Mouse (Mus musculus): ENCODE data around the gene Phldb3. TPM values are rescaled to one million over a fixed set of nuclear protein-coding genes. Genes with fewer than 3 reads are reported as not detected.

Phldb3 gene
- total and polyA plus RNA-seq, 3 experiments = 0.89 to 3.6 (median 3.5) TPM

DNA sequence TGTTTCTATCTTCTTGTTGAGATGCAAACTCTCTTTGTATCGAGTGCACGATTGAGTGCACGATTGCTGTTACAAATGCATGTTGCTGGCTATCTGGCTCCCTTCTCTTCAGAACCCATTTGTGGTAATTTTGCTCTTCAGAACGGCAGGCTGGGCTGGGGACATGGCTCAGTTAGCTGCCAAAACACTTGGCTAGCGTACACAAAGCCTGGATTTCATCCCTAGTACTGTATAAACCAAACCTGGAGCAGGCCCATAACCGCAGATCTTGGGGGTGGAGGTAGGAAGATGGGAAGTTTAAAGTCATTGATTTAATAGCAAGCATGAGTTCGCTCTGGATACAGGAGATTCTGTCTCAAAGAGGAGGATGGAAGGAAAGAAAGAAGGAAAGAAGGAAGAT, 5.0 kb upstream of the Phldb3 start:
- dilution Hi-C loops (cut with MboI; ENCODE audit: extremely low pct_ligation_motif_present, extremely low pct_unique_long_range_greater_than_20kb, low sequenced_read_pairs) = no loop called here
- in situ Hi-C loops (cut with MboI; ENCODE audit: low pct_ligation_motif_present, low pct_unique_long_range_greater_than_20kb, low sequenced_read_pairs) = loop anchor here (5.0 kb wide), 1 partner anchor 42 kb away; no protein-coding TSS in a partner anchor
- no peaks in the 10 kb centered on the region for H3K79me2 ChIP-seq (replicated peaks; ENCODE audit: control insufficient read depth, extremely low read depth, insufficient read depth, poor library complexity, severe bottlenecking)

DNA sequence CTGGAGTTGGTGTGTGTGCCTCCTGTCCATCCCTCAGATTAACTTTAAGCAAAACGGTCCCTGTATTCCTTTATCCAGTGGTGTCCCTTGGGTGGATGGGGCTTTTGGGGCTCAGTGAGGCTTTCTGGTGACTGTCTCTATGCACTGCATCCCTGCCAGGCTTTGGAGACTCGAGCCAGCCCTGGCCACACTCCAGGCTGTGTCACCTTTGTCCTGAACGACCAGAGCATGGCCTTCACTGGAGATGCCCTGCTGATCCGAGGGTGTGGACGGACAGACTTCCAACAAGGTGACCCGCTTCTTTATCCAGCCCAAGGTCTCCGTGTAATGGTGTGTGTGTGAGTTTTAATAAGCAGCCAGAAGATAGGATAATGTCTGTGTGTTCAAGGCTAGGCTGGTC, 4.5 kb upstream of the Phldb3 start:
- Histone ChIP-seq H3K4me1 (ENCODE audit: control insufficient read depth in 1 of 2, insufficient read depth in 2 of 2) (peaks cover 7 to 35% of the 10 kb centered on the region in 2 experiments), H3K36me3 (replicated peaks in 1 of 2; ENCODE audit: control insufficient read depth in 1 of 2, insufficient read depth in 1 of 2, low read length in 1 of 2) (peaks cover 0 to 36% of the 10 kb centered on the region in 2 experiments), H3K4me2 (ENCODE audit: insufficient read depth, low read depth, poor library complexity, severe bottlenecking) (no peak overlapping the region), H3K9me3 (replicated peaks; ENCODE audit: low read length) (no peaks in the 10 kb centered on the region), H3K4me3 (replicated peaks in 1 of 3; ENCODE audit: low read depth in 2 of 3, low read length in 2 of 3, poor library complexity in 1 of 3) (no peak overlapping the region), H3K79me2 (replicated peaks; ENCODE audit: control insufficient read depth, extremely low read depth, insufficient read depth, poor library complexity, severe bottlenecking) (no peaks in the 10 kb centered on the region), H3K9ac (ENCODE audit: insufficient read depth, low read depth) (no peak overlapping the region), H3K27ac (ENCODE audit: insufficient read depth, low read depth) (no peak overlapping the region), H3K27me3 (replicated peaks) (no peaks in the 10 kb centered on the region)
- in situ Hi-C loops (cut with MboI; ENCODE audit: low pct_ligation_motif_present, low pct_unique_long_range_greater_than_20kb, low sequenced_read_pairs) (loop anchor here (5.0 kb wide), 1 partner anchor 41 kb away; no protein-coding TSS in a partner anchor), dilution Hi-C loops (cut with MboI; ENCODE audit: extremely low pct_ligation_motif_present, extremely low pct_unique_long_range_greater_than_20kb, low sequenced_read_pairs) (no loop called here)
- TF ChIP-seq CTCF (conservative IDR thresholded peaks at IDR 0.05 in 1 of 2, IDR thresholded peaks at IDR 0.05 in 1 of 2; ENCODE audit: low read depth in 2 of 2, low read length in 2 of 2) = no peak
- no peak for TF ChIP-seq BHLHE40 (IDR thresholded peaks at IDR 0.05; ENCODE audit: low read depth, low read length)
- no peak for TF ChIP-seq EP300 (IDR thresholded peaks at IDR 0.05; ENCODE audit: low read length)
- no peak for TF ChIP-seq ELF1 (IDR thresholded peaks at IDR 0.05; ENCODE audit: low read depth, low read length)
- no peak for TF ChIP-seq MAX (IDR thresholded peaks at IDR 0.05; ENCODE audit: low read length)
- TF ChIP-seq ZKSCAN1 (IDR thresholded peaks at IDR 0.05; ENCODE audit: borderline replicate concordance, low read depth, low read length) = no peak
- TF ChIP-seq TBP (conservative IDR thresholded peaks at IDR 0.05; ENCODE audit: low read depth, low read length) = no peak
- no peak for TF ChIP-seq NELFE (IDR thresholded peaks at IDR 0.05; ENCODE audit: low read depth, low read length)
- no peak for TF ChIP-seq CHD2 (IDR thresholded peaks at IDR 0.05; ENCODE audit: low read length)
- TF ChIP-seq POLR2A (IDR thresholded peaks at IDR 0.05; ENCODE audit: low read depth, low read length) = no peak
- TF ChIP-seq HCFC1 (IDR thresholded peaks at IDR 0.05; ENCODE audit: low read depth, low read length) = no peak
- no peak for TF ChIP-seq POLR2AphosphoS2 (IDR thresholded peaks at IDR 0.05; ENCODE audit: low read depth, low read length)
- DNase-seq (ENCODE audit: extremely low read depth) = no peak

More for the DNA sequence above, 5.0 kb upstream of the Phldb3 start:
- no peak for DNase-seq (ENCODE audit: extremely low read depth)
- Histone ChIP-seq H3K27ac (ENCODE audit: insufficient read depth, low read depth) (no peak overlapping the region), H3K4me1 (ENCODE audit: control insufficient read depth in 1 of 2, insufficient read depth in 2 of 2) (peaks cover 7 to 33% of the 10 kb centered on the region in 2 experiments), H3K4me3 (replicated peaks in 1 of 3; ENCODE audit: low read depth in 2 of 3, low read length in 2 of 3, poor library complexity in 1 of 3) (no peak overlapping the region), H3K9me3 (replicated peaks; ENCODE audit: low read length) (no peaks in the 10 kb centered on the region), H3K27me3 (replicated peaks) (no peaks in the 10 kb centered on the region), H3K4me2 (ENCODE audit: insufficient read depth, low read depth, poor library complexity, severe bottlenecking) (no peak overlapping the region), H3K36me3 (replicated peaks in 1 of 2; ENCODE audit: control insufficient read depth in 1 of 2, insufficient read depth in 1 of 2, low read length in 1 of 2) (peaks cover 0 to 36% of the 10 kb centered on the region in 2 experiments), H3K9ac (ENCODE audit: insufficient read depth, low read depth) (no peak overlapping the region)
- TF ChIP-seq MAX (IDR thresholded peaks at IDR 0.05; ENCODE audit: low read length) = no peak
- no peak for TF ChIP-seq MEF2A (IDR thresholded peaks at IDR 0.05; ENCODE audit: borderline replicate concordance, low read depth, low read length)
- no peak for TF ChIP-seq TCF12 (IDR thresholded peaks at IDR 0.05; ENCODE audit: low read depth, low read length)
- TF ChIP-seq POLR2AphosphoS2 (IDR thresholded peaks at IDR 0.05; ENCODE audit: low read depth, low read length) = no peak
- TF ChIP-seq PAX5 (IDR thresholded peaks at IDR 0.05; ENCODE audit: low read length) = no peak
- no peak for TF ChIP-seq ZKSCAN1 (IDR thresholded peaks at IDR 0.05; ENCODE audit: borderline replicate concordance, low read depth, low read length)
- TF ChIP-seq TBP (conservative IDR thresholded peaks at IDR 0.05; ENCODE audit: low read depth, low read length) = no peak
- no peak for TF ChIP-seq USF2 (conservative IDR thresholded peaks at IDR 0.05; ENCODE audit: low read depth, low read length)
